7 mouse cellular contexts compared by ENCODE assay signal in genomic region chr8:4611626-4612175, GRCm38 (mm10). TPM values are rescaled to one million over a fixed set of nuclear protein-coding genes. Genes with fewer than 3 reads are reported as not detected.
DNase-seq lines count a peak whose midpoint lies in the region; ATAC-seq and TF ChIP-seq lines count a peak whose summit lies in the region.
"Not testable (repeated sequence)": the region's sequence is repeated elsewhere in the genome, so short reads cannot be mapped to it uniquely, and the experiment has no call there.

No protein-coding gene starts in this region.

- H3K4me1 ChIP-seq in kidney, postnatal 0 days (replicated peaks; ENCODE audit: insufficient read depth, low read length): not testable (repeated sequence)

- not testable (repeated sequence) for H3K9me3 ChIP-seq in kidney, postnatal 0 days (replicated peaks; ENCODE audit: low read length)

- H3K27me3 ChIP-seq in kidney, postnatal 0 days (ENCODE audit: insufficient read depth, low read length): not testable (repeated sequence)

- peak; percentile 66 for DNase-seq in 416B (ENCODE audit: low read depth)
- DNase-seq in Muller cell, postnatal 12 days (ENCODE audit: inconsistent ontology term): peak; percentile 58
- DNase-seq in gastrocnemius, adult 2 months: not testable (repeated sequence)
- DNase-seq in heart, adult 9 months (ENCODE audit: low spot score in 2 of 2): peak; percentile 13 to 15
- peak; percentile 19 for DNase-seq in kidney, postnatal 0 days (ENCODE audit: low spot score)
- DNase-seq in lung, postnatal 25 days (ENCODE audit: low spot score): peak; percentile 7
- peak; percentile 12 for DNase-seq in retina, postnatal 1 day

- not testable (repeated sequence) for ATAC-seq in kidney, postnatal 0 days (replicated peaks; ENCODE audit: low FRiP score, low read depth)

- TF ChIP-seq CTCF in gastrocnemius, adult 2 months (IDR thresholded peaks at IDR 0.05); kidney, postnatal 0 days (IDR thresholded peaks at IDR 0.05; ENCODE audit: low read depth): not testable (repeated sequence)

- H3K4me3 ChIP-seq in gastrocnemius, adult 2 months: peak overlapping the region; percentile 32; the same call in 1 of the 2 replicates
- not testable (repeated sequence) for H3K4me3 ChIP-seq in kidney, postnatal 0 days (replicated peaks; ENCODE audit: low read depth, low read length)

- 69% methylated on average over 4 of the region's 4 CpGs for WGBS in kidney, postnatal 0 days

- not testable (repeated sequence) for H3K27ac ChIP-seq in gastrocnemius, adult 2 months; kidney, postnatal 0 days

- not testable (repeated sequence) for H3K9ac ChIP-seq in kidney, postnatal 0 days (ENCODE audit: low read depth, low read length)

- not testable (repeated sequence) for H3K4me2 ChIP-seq in kidney, postnatal 0 days (ENCODE audit: low read length)

- not testable (repeated sequence) for H3K36me3 ChIP-seq in kidney, postnatal 0 days (ENCODE audit: insufficient read depth, low read length)

- intact Hi-C loops in gastrocnemius, adult 2 months (cut with DNase I): loop anchor here (2.0 to 10.0 kb wide), 4 partner anchors 67 to 447 kb away; partner anchors contain the start of genes Ccl25, Elavl1, Evi5l and Snapc2

RNA-seq across cellular contexts. Expression of gene Zfp958, which starts 1.3 kb away (rescaled TPM):
- total RNA-seq in gastrocnemius, adult 2 months (2021): 10 to 100 TPM in 1 of 2 experiments, 1 to 10 TPM in 1; 9.5 to 10.7 TPM
- polyA plus RNA-seq in kidney, postnatal 0 days (2015; fragmentation: Nextera tagmentation; extraction: Ambion mirVana): 13.8 and 16.4 TPM in 2 replicates
